In the genomic region with DNA sequence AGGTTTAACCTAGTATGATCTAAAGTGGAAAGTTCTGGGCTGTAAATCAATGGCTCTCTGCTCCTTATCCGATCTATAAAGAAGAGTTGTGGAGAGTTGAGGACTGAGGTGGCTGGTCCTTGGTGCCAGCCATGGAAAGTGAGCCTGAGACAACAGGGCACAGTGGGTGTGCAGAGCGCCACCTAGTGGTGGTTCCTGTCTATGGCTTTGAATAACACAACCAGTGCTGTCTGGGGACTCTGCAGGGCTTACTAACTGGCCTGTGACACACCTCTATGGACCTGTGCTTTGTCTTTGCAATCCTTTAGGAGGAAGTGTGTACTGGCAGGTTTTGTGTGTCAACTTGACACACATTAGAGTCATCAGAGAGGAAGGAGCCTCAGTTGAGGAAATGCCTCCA, we compare ENCODE assay signal across 8 mouse cellular contexts. TPM values are rescaled to one million over a fixed set of nuclear protein-coding genes. Genes with fewer than 3 reads are reported as not detected.
DNase-seq lines count a peak whose midpoint lies in the region; ATAC-seq and TF ChIP-seq lines count a peak whose summit lies in the region.

No protein-coding gene starts in this region.

- 28% methylated on average over 2 of the region's 2 CpGs for WGBS in embryonic facial prominence, embryonic 10.5 days

- no peak for ATAC-seq in G1E (ENCODE audit: extremely low read depth, insufficient number of reproducible peaks, low FRiP score, poor library complexity, severe bottlenecking)
- no peak for ATAC-seq in activated CD4-positive, CD25-positive, alpha-beta regulatory T cell, adult 4 months

- H3K4me1 ChIP-seq in G1E (ENCODE audit: insufficient read depth, low read depth, low read length), result no peaks in the 10 kb centered on the region
- peaks cover 12% of the 10 kb centered on the region for H3K4me1 ChIP-seq in embryonic facial prominence, embryonic 10.5 days

- intact Hi-C loops in heart, postnatal 10 days (cut with DNase I), result loop anchor here (2.0 to 5.0 kb wide), 3 partner anchors 52 to 126 kb away; no protein-coding TSS in a partner anchor

- peaks cover 14% of the 10 kb centered on the region; the same call in 1 of the 2 replicates for H3K27me3 ChIP-seq in G1E (ENCODE audit: insufficient read depth, low read length)
- no peaks in the 10 kb centered on the region for H3K27me3 ChIP-seq in embryonic facial prominence, embryonic 10.5 days (replicated peaks; ENCODE audit: low read depth, poor library complexity, severe bottlenecking)

- peak; percentile 82 for TF ChIP-seq CTCF in G1E (IDR thresholded peaks at IDR 0.05; ENCODE audit: low read depth, low read length)

- H3K9me3 ChIP-seq in G1E (replicated peaks), result no peaks in the 10 kb centered on the region
- H3K9me3 ChIP-seq in embryonic facial prominence, embryonic 10.5 days, result no peaks in the 10 kb centered on the region

- H3K4me3 ChIP-seq in G1E (ENCODE audit: low read depth, low read length), result no peak overlapping the region
- no peak overlapping the region for H3K4me3 ChIP-seq in embryonic facial prominence, embryonic 10.5 days

- no peaks in the 10 kb centered on the region for H3K36me3 ChIP-seq in G1E (replicated peaks)
- no peaks in the 10 kb centered on the region for H3K36me3 ChIP-seq in embryonic facial prominence, embryonic 10.5 days (replicated peaks)

- DNase-seq in G1E (ENCODE audit: low spot score), result peak; percentile 21
- DNase-seq in adrenal gland, postnatal 36 days, result peak; percentile 81 to 87
- DNase-seq in embryonic facial prominence, embryonic 10.5 days (ENCODE audit: low spot score), result peak; percentile 77
- peak; percentile 64 to 80 for DNase-seq in heart, postnatal 10 days
- DNase-seq in layer of hippocampus, adult 8-10 months (ENCODE audit: low spot score in 2 of 2), result peak; percentile 53 to 74
- DNase-seq in lung, postnatal 14 days, result peak; percentile 83
- peak; percentile 61 for DNase-seq in skeletal muscle tissue, adult 2 months (ENCODE audit: low read depth, low spot score)

- H3K27ac ChIP-seq in embryonic facial prominence, embryonic 10.5 days (replicated peaks), result no peak overlapping the region

RNA-seq across cellular contexts. Expression of a gene that starts 19.2 kb away (rescaled TPM):
- total RNA-seq in G1E (2014; fragmentation: Nextera tagmentation) (not detected in 2 replicates), G1E (2017) (0.23 and 0.33 TPM in 2 replicates)
- 0.06 and 0.07 TPM in 2 replicates for polyA plus RNA-seq in G1E (2012)
- 10 to 100 TPM; 12.6 to 13.3 TPM for total RNA-seq in adrenal gland, postnatal 36 days (2021)
- 20.4 and 20.8 TPM in 2 replicates for polyA plus RNA-seq in embryonic facial prominence, embryonic 10.5 days (2016; fragmentation: Nextera tagmentation; extraction: Ambion mirVana)
- 10 to 100 TPM; 11.2 to 13.2 TPM for total RNA-seq in heart, postnatal 10 days (2021)
- total RNA-seq in layer of hippocampus, adult 8-10 months (2022), result 10 to 100 TPM; 10.8 to 13.3 (median 11.7) TPM
- polyA plus RNA-seq in activated CD4-positive, CD25-positive, alpha-beta regulatory T cell, adult 4 months (2017; shearing (Covaris generic)), result 1 to 10 TPM; 3.5 to 7.0 TPM

RNA-seq across cellular contexts. Expression of a gene that starts 27.2 kb away (rescaled TPM):
- total RNA-seq in G1E (2014; fragmentation: Nextera tagmentation), result not detected in 2 replicates
- not detected in 2 replicates for total RNA-seq in G1E (2017)
- polyA plus RNA-seq in G1E (2012), result not detected in 2 replicates
- under 1 TPM in 1 of 2 experiments, not detected in 1; 0.26 TPM for total RNA-seq in adrenal gland, postnatal 36 days (2021)
- polyA plus RNA-seq in embryonic facial prominence, embryonic 10.5 days (2016; fragmentation: Nextera tagmentation; extraction: Ambion mirVana), result 0.07 and 0.13 TPM in 2 replicates
- total RNA-seq in heart, postnatal 10 days (2021), result not detected
- total RNA-seq in layer of hippocampus, adult 8-10 months (2022), result under 1 TPM in 3 of 4 experiments, not detected in 1; 0.27 to 0.37 (median 0.34) TPM
- polyA plus RNA-seq in activated CD4-positive, CD25-positive, alpha-beta regulatory T cell, adult 4 months (2017; shearing (Covaris generic)), result under 1 TPM in 1 of 2 experiments, not detected in 1; 0.15 TPM

Comparison
In these comparisons a context has a peak if more than half of its experiments do, and no peak if none do; other contexts are left out.
1. DNase-seq: peak in every context shown above with its lines; median percentile 84 in adrenal gland, postnatal 36 days; 83 in lung, postnatal 14 days; 77 in embryonic facial prominence, embryonic 10.5 days; 72 in heart, postnatal 10 days; 64 in layer of hippocampus, adult 8-10 months; 61 in skeletal muscle tissue, adult 2 months; 21 in G1E.
2. RNA of a gene that starts 19.2 kb away (total RNA-seq): 12.6 to 13.3 TPM in adrenal gland, postnatal 36 days, 11.2 to 13.2 TPM in heart, postnatal 10 days and 10.8 to 13.3 TPM in layer of hippocampus, adult 8-10 months; 0.23 to 0.33 TPM in G1E; every median in the first group is over 4 times any median in the second.